Mouse (Mus musculus) cerebellum, postnatal 14 days (tissue): ENCODE data around the gene Syngr1.
A peak's percentile ranks its signal among the peaks of the same experiment; 100 is the strongest.

Experiments
- DNase-seq, 2 experiments: peaks; one replicate each; pipeline ENCODE4 v3.0.0; 2021; ENCODE audit warnings: mixed read lengths in 2 of 2

The Syngr1 gene

DNA sequence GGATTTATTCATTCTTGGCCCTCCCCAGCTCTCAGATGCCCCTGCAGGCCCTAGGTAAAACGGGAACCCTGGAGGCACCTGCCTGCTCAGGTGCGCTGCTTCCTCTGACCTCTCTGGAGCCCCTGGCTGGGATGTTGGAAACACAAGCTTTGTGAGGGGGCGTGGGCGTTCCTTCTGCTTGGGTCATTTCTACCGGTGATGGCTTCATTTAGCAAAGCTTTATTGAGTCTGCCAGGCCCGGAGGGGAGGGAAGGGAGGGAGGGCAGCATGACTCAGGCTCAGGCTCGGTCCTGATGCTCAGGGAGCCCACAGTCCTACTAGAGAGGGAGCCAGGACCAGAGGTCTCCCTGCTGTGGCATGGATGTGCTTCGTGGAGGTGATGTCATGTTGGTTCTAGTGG, 1.5 kb downstream of the Syngr1 start:
- peak; percentile 87 for DNase-seq

- DNase-seq = peak; percentile 86 to 92
These were observed 3.1 kb downstream of the Syngr1 start for GRCm38 (mm10) chr15:80094201-80094600.

- DNase-seq = no peak
These were observed 4.5 kb downstream of the Syngr1 start for GRCm38 (mm10) chr15:80095596-80095995.

- peak in 1 of 2 experiments; percentile 60 for DNase-seq
These were observed 5.3 kb downstream of the Syngr1 start for GRCm38 (mm10) chr15:80096406-80096805.

DNA sequence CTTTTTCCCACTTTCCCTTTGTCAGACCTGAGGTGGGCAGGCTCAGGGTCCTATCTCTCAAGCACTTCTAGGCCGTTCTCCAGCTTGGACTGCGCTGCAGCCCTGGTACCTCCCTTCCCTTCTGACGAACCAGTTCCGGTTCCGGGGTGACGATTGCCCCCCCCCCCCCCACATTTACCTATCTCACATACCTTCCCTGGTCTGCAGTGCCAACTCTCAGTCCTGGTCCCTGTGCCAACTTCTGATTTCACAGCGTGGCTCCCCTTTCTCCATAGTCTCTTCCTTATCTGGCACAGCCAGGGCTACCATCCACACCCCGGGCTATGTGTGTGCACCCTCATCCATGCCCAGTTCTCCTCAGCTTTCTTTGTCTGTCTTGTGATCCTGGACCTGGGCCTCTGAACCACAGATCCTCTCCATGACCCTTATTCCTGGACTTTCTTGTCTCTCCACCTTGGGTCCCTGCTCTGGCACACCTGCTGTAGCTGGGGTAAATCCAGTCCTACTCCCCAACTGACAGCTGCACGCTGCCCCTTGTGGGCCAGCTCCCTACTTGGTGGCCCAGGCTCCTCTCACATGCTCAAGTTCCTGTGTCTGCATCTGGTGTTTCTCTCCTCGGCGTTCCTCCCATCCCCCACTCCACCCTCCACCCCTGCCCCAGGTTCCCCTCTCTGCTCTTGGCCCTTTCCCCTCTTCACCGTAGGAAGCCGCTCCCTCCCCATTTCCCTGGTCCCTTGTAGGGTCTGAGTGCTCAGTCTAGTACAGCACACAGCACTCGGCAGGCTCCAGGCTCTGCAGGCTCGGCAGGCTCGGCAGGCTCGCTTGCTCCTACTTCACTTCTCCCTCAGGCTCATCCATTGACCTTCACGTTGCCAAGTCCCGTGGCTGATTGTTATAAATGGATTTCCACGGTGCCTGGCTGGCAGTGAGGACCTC, 6.1 kb downstream of the Syngr1 start:
- peak; percentile 60 to 63 for DNase-seq

DNA sequence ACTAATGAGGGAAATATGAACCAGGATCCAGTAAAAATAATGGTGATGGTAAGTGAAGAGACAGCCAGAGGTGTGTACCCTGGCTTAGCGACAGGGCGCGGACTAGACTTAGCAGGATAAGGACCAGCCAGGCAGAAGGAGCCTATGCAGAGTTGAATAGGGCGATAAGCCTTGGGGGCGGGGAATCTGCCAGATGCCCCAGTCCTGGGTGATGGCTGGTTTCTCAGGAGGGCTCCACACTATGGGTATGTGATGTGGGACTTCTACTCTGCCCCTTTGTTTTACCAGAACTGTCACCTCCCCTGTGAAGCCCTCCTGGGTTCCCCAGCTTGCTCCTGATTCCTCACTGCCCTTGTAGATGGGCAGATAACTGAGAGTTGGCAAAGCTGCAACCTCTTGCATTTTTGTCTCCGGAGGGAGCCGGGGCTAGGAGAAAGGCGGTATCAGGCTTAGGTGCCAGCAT, 6.9 kb downstream of the Syngr1 start:
- DNase-seq = peak in 1 of 2 experiments; percentile 45

GRCm38 (mm10) chr15:80098809-80099208, 7.7 kb downstream of the Syngr1 start:
- peak in 1 of 2 experiments; percentile 51 for DNase-seq

GRCm38 (mm10) chr15:80099477-80099876, 8.3 kb downstream of the Syngr1 start:
- DNase-seq = peak in 1 of 2 experiments; percentile 54

DNA sequence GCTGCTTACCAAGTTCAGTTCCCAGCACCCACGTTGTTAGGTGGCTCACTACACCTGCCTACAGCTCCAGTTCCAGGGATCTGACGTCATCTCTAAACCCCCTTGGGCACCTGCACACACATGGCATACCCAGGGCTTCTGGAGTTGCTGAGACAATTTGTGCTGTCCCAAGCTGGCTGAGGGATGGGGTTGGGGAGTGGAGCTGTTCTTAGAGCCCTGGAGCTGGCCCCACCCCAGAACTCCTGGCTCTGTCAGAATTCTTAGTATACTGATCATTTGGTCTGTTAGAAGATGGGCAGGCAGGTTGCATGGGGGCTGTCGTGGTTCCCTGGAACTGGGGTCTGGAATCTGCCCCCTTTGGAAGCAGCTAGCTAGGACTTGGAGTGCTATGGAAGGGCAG, 9.1 kb downstream of the Syngr1 start:
- DNase-seq = no peak

- DNase-seq = peak; percentile 77 to 84
These were observed 9.7 kb downstream of the Syngr1 start for GRCm38 (mm10) chr15:80100871-80101270.

DNA sequence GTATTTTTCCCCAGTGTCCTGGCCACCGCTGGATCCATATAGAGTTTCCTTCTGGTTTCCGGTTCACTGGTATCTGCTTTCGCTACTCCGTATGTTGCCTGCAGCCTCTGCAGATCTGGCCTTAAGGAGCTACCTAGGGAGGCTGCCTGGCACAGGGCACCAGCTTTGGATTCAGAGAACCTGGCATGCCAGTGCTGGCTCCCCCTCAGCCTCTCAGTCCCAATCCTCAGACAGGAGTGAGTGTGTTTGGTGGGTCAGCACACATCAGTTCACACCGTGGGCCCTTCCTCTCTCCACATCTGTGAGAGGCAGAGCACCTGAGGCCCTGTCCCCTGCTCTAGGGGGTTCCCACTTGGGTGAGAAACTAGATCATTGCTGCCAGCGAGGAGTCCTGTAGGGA, 10.4 kb downstream of the Syngr1 start:
- DNase-seq = peak; percentile 61 to 66

- no peak for DNase-seq
These were observed 11.4 kb downstream of the Syngr1 start for GRCm38 (mm10) chr15:80102495-80102894.

DNA sequence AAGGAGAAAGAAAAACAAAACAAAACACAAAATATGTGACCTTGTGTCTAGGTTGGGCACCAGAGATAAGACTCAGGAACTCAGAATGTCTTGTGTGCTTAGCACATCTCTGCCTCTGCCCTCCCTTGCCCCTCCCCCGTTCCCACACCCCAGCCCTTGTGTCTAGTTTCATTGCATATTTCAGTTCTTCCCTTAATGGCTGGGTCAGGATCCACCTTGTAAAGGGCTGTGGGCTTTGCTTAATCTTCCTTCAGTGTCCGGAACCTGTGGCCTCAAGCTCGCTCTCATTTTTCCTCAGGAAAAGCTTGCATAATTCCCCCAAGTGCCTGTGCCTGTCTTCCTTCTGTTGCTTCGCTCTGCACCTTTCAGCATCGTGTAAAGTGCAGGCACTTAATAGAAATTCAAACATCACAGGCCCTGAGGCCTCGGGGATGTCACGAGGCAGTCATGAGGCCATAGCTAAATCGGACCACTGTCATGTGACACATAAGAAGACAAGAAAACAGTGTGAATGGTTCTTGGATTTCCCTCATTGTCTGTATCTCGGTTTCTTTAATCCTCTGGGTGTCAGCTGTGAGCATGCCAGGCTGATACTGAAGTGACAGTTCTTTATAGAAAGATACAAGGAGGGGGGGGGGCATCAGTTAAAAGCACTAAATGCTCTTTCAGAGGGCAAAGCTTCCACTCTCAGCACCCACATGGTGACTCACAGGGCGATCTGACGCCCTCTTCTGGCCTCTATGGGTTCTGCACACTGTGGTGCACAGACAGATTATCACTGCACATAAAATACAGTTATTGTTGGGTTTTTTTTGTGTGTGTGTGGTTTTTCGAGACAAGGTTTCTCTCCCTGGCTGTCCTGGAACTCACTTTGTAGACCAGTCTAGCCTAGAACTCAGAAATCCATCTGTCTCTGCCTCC, 14.6 kb downstream of the Syngr1 start:
- DNase-seq = peak in 1 of 2 experiments; percentile 58

DNA sequence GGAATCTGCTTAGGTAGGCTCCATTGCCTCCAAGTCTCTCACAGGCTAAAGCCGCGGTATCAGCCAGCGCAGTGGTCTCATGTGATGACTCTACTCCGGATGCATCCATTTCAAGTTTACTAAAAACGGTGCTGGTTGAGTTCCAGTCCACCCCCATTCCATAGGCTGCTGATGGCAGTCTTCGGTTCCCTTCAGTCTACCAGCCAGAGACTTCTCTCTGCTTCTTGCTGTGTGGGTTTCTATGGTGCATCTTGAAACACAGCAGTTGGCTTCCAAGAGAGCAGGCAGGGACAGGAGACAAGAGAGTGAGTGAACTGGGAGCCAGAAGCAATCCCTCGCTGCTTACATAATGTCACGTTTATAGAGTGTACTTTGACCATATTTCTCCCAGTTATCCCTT, 16.0 kb downstream of the Syngr1 start:
- no peak for DNase-seq

DNA sequence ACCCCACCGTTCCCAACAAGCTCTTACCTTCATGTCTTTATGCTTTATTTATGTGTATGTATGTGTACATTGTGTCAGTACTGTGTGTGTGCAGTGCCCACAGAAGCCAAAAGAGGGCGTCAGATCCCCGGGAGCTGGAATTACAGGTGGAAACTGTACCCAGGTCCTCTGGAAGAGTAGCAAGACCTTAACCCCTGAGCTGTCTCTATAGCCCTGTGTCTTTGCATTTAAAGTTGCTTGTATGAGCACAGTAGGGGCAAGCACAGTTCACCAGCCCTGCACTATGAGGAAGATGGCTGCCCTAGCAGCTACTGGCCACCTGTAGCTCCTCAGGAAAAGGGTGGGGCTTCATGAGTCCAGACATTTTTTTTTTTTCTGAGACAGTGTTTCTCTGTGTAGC, 16.4 kb downstream of the Syngr1 start:
- peak in 1 of 2 experiments; percentile 51 for DNase-seq

DNA sequence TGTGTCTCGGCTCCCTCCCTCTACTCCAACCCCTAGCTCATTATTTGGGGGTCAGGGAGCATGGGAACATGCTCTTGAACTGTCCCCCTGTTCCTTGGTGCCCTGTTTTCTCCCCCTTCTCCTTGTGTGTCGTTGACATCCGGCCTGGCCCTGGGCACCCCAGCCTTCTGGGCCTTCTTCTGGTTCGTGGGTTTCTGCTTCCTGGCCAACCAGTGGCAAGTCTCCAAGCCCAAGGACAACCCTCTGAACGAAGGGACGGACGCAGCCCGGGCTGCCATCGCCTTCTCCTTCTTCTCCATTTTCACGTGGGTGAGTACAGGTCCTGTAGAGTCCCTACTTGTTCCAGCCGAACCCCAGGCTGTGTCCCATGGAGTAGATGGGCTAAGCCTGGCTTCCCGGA, 20.3 kb downstream of the Syngr1 start:
- no peak for DNase-seq

DNA sequence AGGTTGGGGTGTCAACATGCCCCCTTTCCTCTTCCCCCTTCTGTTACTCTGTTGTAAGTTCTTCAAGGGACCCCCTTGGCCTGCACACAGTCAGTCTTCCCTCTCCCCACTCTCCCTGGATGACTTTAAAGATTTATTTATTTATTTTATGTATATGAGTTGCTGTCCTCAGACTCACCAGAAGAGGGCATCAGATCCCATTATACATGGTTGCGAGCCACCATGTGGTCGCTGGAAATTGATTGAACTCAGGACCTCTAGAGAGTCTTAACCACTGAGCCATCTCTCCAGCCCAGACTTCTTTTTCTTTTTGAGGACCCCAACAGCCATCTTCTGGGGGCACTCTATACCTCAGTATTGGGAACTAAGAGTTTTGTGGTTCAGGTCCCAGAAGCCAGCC, 21.4 kb downstream of the Syngr1 start:
- no peak for DNase-seq

DNA sequence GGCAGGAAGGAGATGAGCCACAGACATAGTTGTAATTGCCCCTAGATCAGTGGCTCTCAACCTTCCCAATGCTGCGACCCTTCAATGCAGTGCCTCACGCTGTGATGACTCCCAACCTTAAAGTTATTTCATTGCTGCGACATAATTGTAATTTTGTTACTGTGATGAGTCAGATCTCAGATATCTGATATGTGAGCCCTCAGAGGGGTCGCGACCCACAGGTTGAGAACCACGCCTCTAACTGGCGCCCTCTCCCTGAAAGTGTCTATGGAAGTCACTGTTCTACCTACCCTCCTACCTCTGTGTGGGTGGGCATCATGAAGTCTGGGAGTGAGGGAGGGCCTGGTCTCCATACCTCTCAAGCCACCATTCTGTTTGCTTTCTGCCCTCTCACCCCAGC, 23.3 kb downstream of the Syngr1 start:
- DNase-seq = no peak

- DNase-seq = no peak
These were observed 24.1 kb downstream of the Syngr1 start for GRCm38 (mm10) chr15:80115256-80115655.

- peak in 1 of 2 experiments; percentile 47 for DNase-seq
These were observed 25.0 kb downstream of the Syngr1 start for GRCm38 (mm10) chr15:80115866-80116794.

- DNase-seq = no peak
These were observed 26.0 kb downstream of the Syngr1 start for GRCm38 (mm10) chr15:80117154-80117553.

DNA sequence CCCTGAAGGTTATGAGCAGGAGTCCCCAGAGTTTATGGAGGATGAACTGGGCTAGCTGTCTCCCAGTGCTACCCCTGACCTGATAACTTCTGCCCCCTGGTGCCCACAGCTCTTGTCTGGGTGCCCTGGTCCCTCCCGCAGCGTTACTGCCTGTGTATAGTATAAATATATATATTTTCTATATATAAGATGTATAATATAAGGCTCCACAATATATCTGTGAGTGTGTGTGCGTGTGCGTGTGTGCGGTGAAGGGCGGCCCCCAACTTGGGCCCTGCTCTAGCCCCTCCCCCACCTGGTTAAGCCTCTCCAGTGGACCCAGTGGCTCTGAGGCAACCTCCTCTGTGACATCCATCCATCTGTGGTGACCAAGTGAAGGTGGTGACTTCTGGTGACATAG, 27.9 kb downstream of the Syngr1 start:
- peak in 1 of 2 experiments; percentile 35 for DNase-seq
